Mouse (Mus musculus): Measurements from ENCODE around the gene Ap1s2. TPM values are rescaled to one million over a fixed set of nuclear protein-coding genes. Genes with fewer than 3 reads are reported as not detected.

Ap1s2 gene
- total and polyA plus RNA-seq, 3 experiments: 9.3 to 10.1 TPM; not detected in 1

GRCm38 (mm10) chrX:163982129-163982528 is 73.3 kb downstream of the Ap1s2 start:
- no peaks in the 10 kb centered on the region for H3K79me2 ChIP-seq (ENCODE audit: control insufficient read depth, insufficient read depth, low read length, poor library complexity)
- no peak for DNase-seq (ENCODE audit: low read depth, low spot score)
- no peak for TF ChIP-seq KAT2A (conservative IDR thresholded peaks at IDR 0.05; ENCODE audit: low read depth, low read length)
- TF ChIP-seq ETS1 (IDR thresholded peaks at IDR 0.05; ENCODE audit: low read depth, low read length): no peak
- no peak for TF ChIP-seq MYB (IDR thresholded peaks at IDR 0.05; ENCODE audit: low read depth, low read length)
- no peak for TF ChIP-seq CTCF (IDR thresholded peaks at IDR 0.05 in 2 of 3, conservative IDR thresholded peaks at IDR 0.05 in 1 of 3; ENCODE audit: control insufficient read depth in 1 of 3, insufficient read depth in 1 of 3, low read depth in 2 of 3, low read length in 3 of 3, poor library complexity in 1 of 3, severe bottlenecking in 1 of 3)
- TF ChIP-seq EP300 (IDR thresholded peaks at IDR 0.05; ENCODE audit: low read depth in 1 of 2, low read length in 2 of 2): no peak
- TF ChIP-seq NRF1 (IDR thresholded peaks at IDR 0.05; ENCODE audit: insufficient read depth, low read depth, low read length, poor library complexity, severe bottlenecking): no peak
- no peak for TF ChIP-seq ZC3H11A (IDR thresholded peaks at IDR 0.05; ENCODE audit: low read depth, low read length)
- TF ChIP-seq RCOR1 (IDR thresholded peaks at IDR 0.05; ENCODE audit: low read depth, low read length): no peak
- no peak for TF ChIP-seq MEF2A (IDR thresholded peaks at IDR 0.05; ENCODE audit: extremely low read depth, insufficient replicate concordance, low read depth, low read length, poor library complexity, severe bottlenecking)
- TF ChIP-seq SIN3A (IDR thresholded peaks at IDR 0.05; ENCODE audit: low read length): no peak
- no peak for TF ChIP-seq POLR2A (IDR thresholded peaks at IDR 0.05; ENCODE audit: control insufficient read depth in 1 of 2, insufficient read depth in 1 of 2, low read depth in 1 of 2, low read length in 2 of 2, poor library complexity in 1 of 2)
- no peak for TF ChIP-seq RAD21 (IDR thresholded peaks at IDR 0.05; ENCODE audit: low read depth, low read length)
- no peak for TF ChIP-seq NELFE (IDR thresholded peaks at IDR 0.05; ENCODE audit: low read depth, low read length)
- TF ChIP-seq CHD1 (IDR thresholded peaks at IDR 0.05; ENCODE audit: low read depth, low read length): no peak
- no peak for TF ChIP-seq TAL1 (IDR thresholded peaks at IDR 0.05; ENCODE audit: low read length)
- no peak for TF ChIP-seq GATA1 (IDR thresholded peaks at IDR 0.05; ENCODE audit: low read depth, low read length)
- no peak for TF ChIP-seq ZMIZ1 (IDR thresholded peaks at IDR 0.05; ENCODE audit: low read depth, low read length)
- TF ChIP-seq MAX (IDR thresholded peaks at IDR 0.05; ENCODE audit: low read length): no peak
- no peak for TF ChIP-seq GABPA (IDR thresholded peaks at IDR 0.05; ENCODE audit: low read depth, low read length)
- no peak for TF ChIP-seq POLR2AphosphoS2 (IDR thresholded peaks at IDR 0.05; ENCODE audit: low read length)
- no peak overlapping the region for H3K27ac ChIP-seq (ENCODE audit: control insufficient read depth, low read depth, low read length)
- H3K4me1 ChIP-seq (ENCODE audit: control insufficient read depth in 1 of 2, insufficient read depth in 2 of 2, low read length in 2 of 2): peaks cover 0 to 6% of the 10 kb centered on the region in 2 experiments; a peak in 1 of 4 replicates
- H3K36me3 ChIP-seq (ENCODE audit: control insufficient read depth in 1 of 2, insufficient read depth in 2 of 2, low read length in 2 of 2): no peaks in the 10 kb centered on the region
- H3K9me3 ChIP-seq (replicated peaks; ENCODE audit: insufficient read depth, low read length): no peaks in the 10 kb centered on the region
- H3K9ac ChIP-seq (ENCODE audit: control insufficient read depth, low read depth, low read length, poor library complexity, severe bottlenecking): no peak overlapping the region
- H3K27me3 ChIP-seq (ENCODE audit: control insufficient read depth in 1 of 2, insufficient read depth in 2 of 2, low read length in 2 of 2): no peaks in the 10 kb centered on the region; a peak in 1 of 4 replicates
- no peak overlapping the region for H3K4me3 ChIP-seq (ENCODE audit: control insufficient read depth in 1 of 2, insufficient read depth in 1 of 2, low read depth in 2 of 2, low read length in 2 of 2)

Other genes with a start within 250 kb of the Ap1s2 start
- gene Rnf138rt1, start 147.7 kb upstream of the Ap1s2 start, total RNA-seq (2012; rRNA removed): not detected in 2 replicates
- not detected for gene Rnf138rt1, start 147.7 kb upstream of the Ap1s2 start, polyA plus RNA-seq (2012; ENCODE audit: insufficient read depth in 1 of 2, insufficient read length in 2 of 2, low read depth in 1 of 2, low replicate concordance in 2 of 2, missing spikeins in 1 of 2)
- gene Zrsr2, start 49.6 kb downstream of the Ap1s2 start, total RNA-seq (2012; rRNA removed): 25.8 and 27.5 TPM in 2 replicates
- 10 to 100 TPM in 1 of 2 experiments, not detected in 1; 96.4 TPM for gene Zrsr2, start 49.6 kb downstream of the Ap1s2 start, polyA plus RNA-seq (2012; ENCODE audit: insufficient read depth in 1 of 2, insufficient read length in 2 of 2, low read depth in 1 of 2, low replicate concordance in 2 of 2, missing spikeins in 1 of 2)
- gene Car5b, start 119.0 kb downstream of the Ap1s2 start, total RNA-seq (2012; rRNA removed): 0.23 and 0.50 TPM in 2 replicates
- gene Car5b, start 119.0 kb downstream of the Ap1s2 start, polyA plus RNA-seq (2012; ENCODE audit: insufficient read depth in 1 of 2, insufficient read length in 2 of 2, low read depth in 1 of 2, low replicate concordance in 2 of 2, missing spikeins in 1 of 2): under 1 TPM in 1 of 2 experiments, not detected in 1; 0.31 TPM
- 46.2 and 54.2 TPM in 2 replicates for gene Siah1b, start 167.5 kb downstream of the Ap1s2 start, total RNA-seq (2012; rRNA removed)
- 10 to 100 TPM in 1 of 2 experiments, not detected in 1; 65.1 TPM for gene Siah1b, start 167.5 kb downstream of the Ap1s2 start, polyA plus RNA-seq (2012; ENCODE audit: insufficient read depth in 1 of 2, insufficient read length in 2 of 2, low read depth in 1 of 2, low replicate concordance in 2 of 2, missing spikeins in 1 of 2)
- gene Cltrn, start 179.8 kb downstream of the Ap1s2 start, total RNA-seq (2012; rRNA removed): 0.12 TPM in 1 of 2 replicates, not detected in the other
- under 1 TPM in 1 of 2 experiments, not detected in 1; 0.13 TPM for gene Cltrn, start 179.8 kb downstream of the Ap1s2 start, polyA plus RNA-seq (2012; ENCODE audit: insufficient read depth in 1 of 2, insufficient read length in 2 of 2, low read depth in 1 of 2, low replicate concordance in 2 of 2, missing spikeins in 1 of 2)
- not detected in 2 replicates for gene Ace2, start 230.3 kb downstream of the Ap1s2 start, total RNA-seq (2012; rRNA removed)
- gene Ace2, start 230.3 kb downstream of the Ap1s2 start, polyA plus RNA-seq (2012; ENCODE audit: insufficient read depth in 1 of 2, insufficient read length in 2 of 2, low read depth in 1 of 2, low replicate concordance in 2 of 2, missing spikeins in 1 of 2): not detected

All from MEL (cell line).